Mouse (Mus musculus): Measurements from ENCODE around the gene Iars.

Iars gene

GRCm38 (mm10) chr13:49681351-49682232 lies at the start of gene Iars:
Iars (plus strand) TSS chr13:49682100.
- peak; percentile 98 to 99 for DNase-seq

- DNase-seq: no peak
Observed at GRCm38 (mm10) chr13:49639965-49640364, 41.9 kb upstream of the Iars start.

- no peak for DNase-seq
Observed at GRCm38 (mm10) chr13:49642650-49643049, 39.2 kb upstream of the Iars start.

- peak; percentile 13 to 22 for DNase-seq
Observed at GRCm38 (mm10) chr13:49643669-49644362, 38.1 kb upstream of the Iars start.

- DNase-seq: no peak
Observed at GRCm38 (mm10) chr13:49644731-49645529, 37.0 kb upstream of the Iars start.

GRCm38 (mm10) chr13:49646019-49646418 lies 35.9 kb upstream of the Iars start:
- DNase-seq: no peak

GRCm38 (mm10) chr13:49651136-49651535 lies 30.8 kb upstream of the Iars start:
- DNase-seq: no peak

GRCm38 (mm10) chr13:49651781-49652351 lies 30.0 kb upstream of the Iars start:
- DNase-seq: no peak

GRCm38 (mm10) chr13:49652481-49653179 lies 29.3 kb upstream of the Iars start, which contains the start of the genes Cenpp and Nol8:
Cenpp (minus strand) TSS chr13:49652785.
Nol8 (plus strand) TSS chr13:49653078.
- DNase-seq: peak; percentile 98 to 99

- no peak for DNase-seq
Observed at GRCm38 (mm10) chr13:49653180-49653541, 28.7 kb upstream of the Iars start.

GRCm38 (mm10) chr13:49677793-49678192 lies 4.1 kb upstream of the Iars start:
- DNase-seq: no peak

GRCm38 (mm10) chr13:49682233-49682846 lies 440 bp downstream of the Iars start:
- DNase-seq: peak in 1 of 2 experiments; percentile 5

- no peak for DNase-seq
Observed at GRCm38 (mm10) chr13:49684266-49684665, 2.4 kb downstream of the Iars start.

- no peak for DNase-seq
Observed at GRCm38 (mm10) chr13:49691056-49691455, 9.2 kb downstream of the Iars start.

GRCm38 (mm10) chr13:49703216-49703779 lies 21.4 kb downstream of the Iars start:
- no peak for DNase-seq

GRCm38 (mm10) chr13:49706032-49706690 lies 24.3 kb downstream of the Iars start:
- peak in 1 of 2 experiments; percentile 5 for DNase-seq

- no peak for DNase-seq
Observed at GRCm38 (mm10) chr13:49708311-49708710, 26.4 kb downstream of the Iars start.

GRCm38 (mm10) chr13:49712047-49712721 lies 30.3 kb downstream of the Iars start:
- no peak for DNase-seq

GRCm38 (mm10) chr13:49719310-49719709 lies 37.4 kb downstream of the Iars start:
- DNase-seq: no peak

- DNase-seq: no peak
Observed at GRCm38 (mm10) chr13:49736430-49736829, 54.5 kb downstream of the Iars start.

Measured in kidney, adult 8-10 months (tissue).